Comparison of ENCODE assay signal across 16 mouse cellular contexts in genomic region chr2:26591416-26591815, GRCm38 (mm10). TPM values are rescaled to one million over a fixed set of nuclear protein-coding genes. Genes with fewer than 3 reads are reported as not detected.
DNase-seq lines count a peak whose midpoint lies in the region; ATAC-seq and TF ChIP-seq lines count a peak whose summit lies in the region.
"Had no signal": no experiment of that assay in that cellular context is flagged by ENCODE, and none has a peak within 500 bp of the region (broad histone marks: within the 10 kb centered on the region; RNA-seq: fewer than 3 reads in every experiment).

No protein-coding gene starts in this region.

- H3K4me2 ChIP-seq in heart, embryonic 12.5 days: no peak overlapping the region
- no peak overlapping the region; the same call in 1 of the 2 replicates for H3K4me2 ChIP-seq in heart, embryonic 11.5 days
- H3K4me2 ChIP-seq in kidney, postnatal 0 days (ENCODE audit: low read length): peak overlapping the region; percentile 76; the same call in 1 of the 2 replicates
- H3K4me2 ChIP-seq in heart, embryonic 16.5 days (ENCODE audit: low read depth, low read length): no peak overlapping the region
- no peak overlapping the region for H3K4me2 ChIP-seq in forebrain, embryonic 11.5 days (ENCODE audit: low read depth, low read length, severe bottlenecking)
- H3K4me2 ChIP-seq: forebrain, embryonic 15.5 days had no signal

- H3K4me1 ChIP-seq in heart, embryonic 12.5 days (replicated peaks): peaks cover 33% of the 10 kb centered on the region
- H3K4me1 ChIP-seq in heart, embryonic 11.5 days (ENCODE audit: control insufficient read depth, insufficient read depth, low read length): peaks cover 21% of the 10 kb centered on the region
- H3K4me1 ChIP-seq in kidney, postnatal 0 days (replicated peaks; ENCODE audit: insufficient read depth, low read length): peaks cover 4% of the 10 kb centered on the region; the same call in 1 of the 2 replicates
- H3K4me1 ChIP-seq in heart, embryonic 16.5 days (ENCODE audit: control insufficient read depth, insufficient read depth, low read length): peaks cover 17% of the 10 kb centered on the region
- H3K4me1 ChIP-seq in forebrain, embryonic 11.5 days (replicated peaks; ENCODE audit: control insufficient read depth, insufficient read depth, low read length): 0 out of 2 replicates have a peak, but pooled peaks cover 2% of the 10 kb centered on the region

- no peak for DNase-seq in kidney, postnatal 0 days (ENCODE audit: low spot score)
- DNase-seq in kidney, adult 9 months: no peak
- peak; percentile 64 for DNase-seq in adipocyte (ENCODE audit: low spot score)
- no peak for DNase-seq in forebrain, embryonic 11.5 days (ENCODE audit: low spot score)
- DNase-seq in thymus, postnatal 4 days: no peak
- DNase-seq: cerebellum, postnatal 25 days; kidney, postnatal 4 days; thymus, postnatal 36 days had no signal

- peak overlapping the region; percentile 11; the same call in 1 of the 2 replicates for H3K27ac ChIP-seq in heart, embryonic 12.5 days (ENCODE audit: poor library complexity, severe bottlenecking)
- no peak overlapping the region; the same call in 1 of the 2 replicates for H3K27ac ChIP-seq in heart, embryonic 11.5 days (ENCODE audit: low read depth, low read length)
- H3K27ac ChIP-seq in kidney, postnatal 0 days: no peak overlapping the region; the same call in 1 of the 2 replicates
- H3K27ac ChIP-seq in heart, embryonic 16.5 days (ENCODE audit: low read length): no peak overlapping the region
- no peak overlapping the region for H3K27ac ChIP-seq in forebrain, embryonic 11.5 days (ENCODE audit: low read depth, low read length)
- H3K27ac ChIP-seq: forebrain, embryonic 15.5 days; liver, embryonic 14.5 days; midbrain, embryonic 10.5 days had no signal

- WGBS in heart, embryonic 12.5 days: 77% methylated on average over 12 of the region's 12 CpGs
- 82% methylated on average over 12 of the region's 12 CpGs for WGBS in heart, embryonic 11.5 days (ENCODE audit: insufficient replicate concordance)
- 67% methylated on average over 12 of the region's 12 CpGs for WGBS in kidney, postnatal 0 days
- WGBS in heart, embryonic 16.5 days: 80% methylated on average over 12 of the region's 12 CpGs
- 91% methylated on average over 12 of the region's 12 CpGs for WGBS in forebrain, embryonic 11.5 days

- no peaks in the 10 kb centered on the region for H3K9me3 ChIP-seq in heart, embryonic 12.5 days (replicated peaks)
- H3K9me3 ChIP-seq in heart, embryonic 11.5 days (replicated peaks; ENCODE audit: control insufficient read depth, low read length): no peaks in the 10 kb centered on the region
- H3K9me3 ChIP-seq in kidney, postnatal 0 days (replicated peaks; ENCODE audit: low read length): no peaks in the 10 kb centered on the region
- no peaks in the 10 kb centered on the region for H3K9me3 ChIP-seq in heart, embryonic 16.5 days (replicated peaks; ENCODE audit: control insufficient read depth, low read length)
- H3K9me3 ChIP-seq in forebrain, embryonic 11.5 days (ENCODE audit: control insufficient read depth, low read length): no peaks in the 10 kb centered on the region
- H3K9me3 ChIP-seq: forebrain, embryonic 15.5 days; G1E; midbrain, embryonic 10.5 days had no signal

- H3K27me3 ChIP-seq in heart, embryonic 12.5 days (replicated peaks): no peaks in the 10 kb centered on the region
- no peaks in the 10 kb centered on the region for H3K27me3 ChIP-seq in heart, embryonic 11.5 days (ENCODE audit: control insufficient read depth, insufficient read depth, low read length)
- H3K27me3 ChIP-seq in kidney, postnatal 0 days (ENCODE audit: insufficient read depth, low read length): no peaks in the 10 kb centered on the region
- H3K27me3 ChIP-seq in heart, embryonic 16.5 days (ENCODE audit: control insufficient read depth, insufficient read depth, low read length): no peaks in the 10 kb centered on the region; the same call in 1 of the 2 replicates
- no peaks in the 10 kb centered on the region for H3K27me3 ChIP-seq in forebrain, embryonic 11.5 days (ENCODE audit: control insufficient read depth, insufficient read depth, low read length)
- H3K27me3 ChIP-seq: forebrain, embryonic 15.5 days had no signal

- H3K9ac ChIP-seq in heart, embryonic 12.5 days: peak overlapping the region; percentile 36; the same call in 1 of the 2 replicates
- H3K9ac ChIP-seq in heart, embryonic 11.5 days (ENCODE audit: low read depth, low read length): no peak overlapping the region
- peak overlapping the region; percentile 51 for H3K9ac ChIP-seq in kidney, postnatal 0 days (ENCODE audit: low read depth, low read length)
- H3K9ac ChIP-seq in heart, embryonic 16.5 days (ENCODE audit: low read length): peak overlapping the region; percentile 34; the same call in 1 of the 2 replicates
- no peak overlapping the region for H3K9ac ChIP-seq in forebrain, embryonic 11.5 days (ENCODE audit: low read length)
- H3K9ac ChIP-seq: forebrain, embryonic 15.5 days; liver, embryonic 14.5 days had no signal

- ATAC-seq in heart, embryonic 12.5 days (ENCODE audit: insufficient number of reproducible peaks, low FRiP score): no peak
- ATAC-seq in heart, embryonic 11.5 days (replicated peaks; ENCODE audit: insufficient number of reproducible peaks, low FRiP score, low TSS enrichment): no peak
- no peak for ATAC-seq in kidney, postnatal 0 days (replicated peaks; ENCODE audit: low FRiP score, low read depth)
- ATAC-seq in heart, embryonic 16.5 days (replicated peaks; ENCODE audit: extremely low read depth, insufficient read depth, low FRiP score): no peak
- ATAC-seq in forebrain, embryonic 11.5 days (replicated peaks; ENCODE audit: low FRiP score): no peak
- ATAC-seq: forebrain, embryonic 15.5 days had no signal

- H3K4me3 ChIP-seq in heart, embryonic 12.5 days: no peak overlapping the region
- no peak overlapping the region for H3K4me3 ChIP-seq in heart, embryonic 11.5 days (ENCODE audit: low read depth, low read length)
- no peak overlapping the region for H3K4me3 ChIP-seq in kidney, postnatal 0 days (replicated peaks; ENCODE audit: low read depth, low read length)
- H3K4me3 ChIP-seq in heart, embryonic 16.5 days (ENCODE audit: low read length): no peak overlapping the region
- H3K4me3 ChIP-seq in forebrain, embryonic 11.5 days (ENCODE audit: low read depth, low read length): no peak overlapping the region
- H3K4me3 ChIP-seq: forebrain, embryonic 15.5 days; midbrain, embryonic 10.5 days had no signal

- H3K36me3 ChIP-seq in heart, embryonic 12.5 days: peaks cover 60% of the 10 kb centered on the region
- peaks cover 7% of the 10 kb centered on the region for H3K36me3 ChIP-seq in heart, embryonic 11.5 days (ENCODE audit: control insufficient read depth, insufficient read depth, low read length)
- H3K36me3 ChIP-seq in kidney, postnatal 0 days (ENCODE audit: insufficient read depth, low read length): peaks cover 21% of the 10 kb centered on the region
- H3K36me3 ChIP-seq in heart, embryonic 16.5 days (ENCODE audit: control insufficient read depth, insufficient read depth): peaks cover 16% of the 10 kb centered on the region
- no peaks in the 10 kb centered on the region for H3K36me3 ChIP-seq in forebrain, embryonic 11.5 days (ENCODE audit: control insufficient read depth, insufficient read depth, low read length)
- H3K36me3 ChIP-seq: forebrain, embryonic 15.5 days; midbrain, embryonic 10.5 days had no signal

- no peak for TF ChIP-seq CTCF in kidney, postnatal 0 days (IDR thresholded peaks at IDR 0.05; ENCODE audit: low read depth)

RNA-seq across cellular contexts. Expression of gene Gm20532, which starts 5.0 kb away (rescaled TPM):
- polyA plus RNA-seq in heart, embryonic 12.5 days (2016; fragmentation: Nextera tagmentation; extraction: Ambion mirVana): 0.28 TPM in 1 of 2 replicates, not detected in the other
- polyA plus RNA-seq in heart, embryonic 11.5 days (2014; fragmentation: Nextera tagmentation; extraction: Ambion mirVana): not detected in 2 replicates
- polyA plus RNA-seq in kidney, postnatal 0 days (2015; fragmentation: Nextera tagmentation; extraction: Ambion mirVana): not detected in 2 replicates
- not detected in 2 replicates for polyA plus RNA-seq in heart, embryonic 16.5 days (2015; fragmentation: Nextera tagmentation; extraction: Ambion mirVana)
- polyA plus RNA-seq in forebrain, embryonic 11.5 days (2014; fragmentation: Nextera tagmentation; extraction: Ambion mirVana): not detected in 2 replicates
- polyA plus RNA-seq: forebrain, embryonic 15.5 days; G1E; liver, embryonic 14.5 days; midbrain, embryonic 10.5 days; testis, adult 2 months had no signal

RNA-seq across cellular contexts. Expression of gene Egfl7, which starts 11.6 kb away (rescaled TPM):
- 139 and 146 TPM in 2 replicates for polyA plus RNA-seq in heart, embryonic 12.5 days (2016; fragmentation: Nextera tagmentation; extraction: Ambion mirVana)
- polyA plus RNA-seq in heart, embryonic 11.5 days (2014; fragmentation: Nextera tagmentation; extraction: Ambion mirVana): 145 and 157 TPM in 2 replicates
- polyA plus RNA-seq in kidney, postnatal 0 days (2015; fragmentation: Nextera tagmentation; extraction: Ambion mirVana): 199 and 211 TPM in 2 replicates
- polyA plus RNA-seq in heart, embryonic 16.5 days (2015; fragmentation: Nextera tagmentation; extraction: Ambion mirVana): 188 and 216 TPM in 2 replicates
- polyA plus RNA-seq in forebrain, embryonic 11.5 days (2014; fragmentation: Nextera tagmentation; extraction: Ambion mirVana): 58.4 and 63.7 TPM in 2 replicates

RNA-seq across cellular contexts. Expression of gene Agpat2, which starts 12.8 kb away (rescaled TPM):
- polyA plus RNA-seq in heart, embryonic 12.5 days (2016; fragmentation: Nextera tagmentation; extraction: Ambion mirVana): 18.4 and 23.2 TPM in 2 replicates
- 15.7 and 20.6 TPM in 2 replicates for polyA plus RNA-seq in heart, embryonic 11.5 days (2014; fragmentation: Nextera tagmentation; extraction: Ambion mirVana)
- polyA plus RNA-seq in kidney, postnatal 0 days (2015; fragmentation: Nextera tagmentation; extraction: Ambion mirVana): 53.8 and 57.1 TPM in 2 replicates
- polyA plus RNA-seq in heart, embryonic 16.5 days (2015; fragmentation: Nextera tagmentation; extraction: Ambion mirVana): 25.9 and 28.5 TPM in 2 replicates
- polyA plus RNA-seq in forebrain, embryonic 11.5 days (2014; fragmentation: Nextera tagmentation; extraction: Ambion mirVana): 6.0 and 8.9 TPM in 2 replicates

RNA-seq across cellular contexts. Expression of gene Fam69b, which starts 36.8 kb away (rescaled TPM):
- 16.4 and 17.3 TPM in 2 replicates for polyA plus RNA-seq in heart, embryonic 12.5 days (2016; fragmentation: Nextera tagmentation; extraction: Ambion mirVana)
- 13.4 and 14.9 TPM in 2 replicates for polyA plus RNA-seq in heart, embryonic 11.5 days (2014; fragmentation: Nextera tagmentation; extraction: Ambion mirVana)
- polyA plus RNA-seq in kidney, postnatal 0 days (2015; fragmentation: Nextera tagmentation; extraction: Ambion mirVana): 27.3 and 29.5 TPM in 2 replicates
- 12.5 and 15.8 TPM in 2 replicates for polyA plus RNA-seq in heart, embryonic 16.5 days (2015; fragmentation: Nextera tagmentation; extraction: Ambion mirVana)
- polyA plus RNA-seq in forebrain, embryonic 11.5 days (2014; fragmentation: Nextera tagmentation; extraction: Ambion mirVana): 49.8 and 63.8 TPM in 2 replicates
- polyA plus RNA-seq: G1E had no signal

Comparison
In these comparisons a context has a peak if more than half of its experiments do, and no peak if none do; other contexts are left out.
1. H3K9ac ChIP-seq: peak in heart, embryonic 12.5 days (single experiment), kidney, postnatal 0 days (single experiment) and heart, embryonic 16.5 days (single experiment); none in heart, embryonic 11.5 days (single experiment) and forebrain, embryonic 11.5 days (single experiment).